Mouse (Mus musculus) lung, postnatal 0 days (tissue): ENCODE measurements at regions not wholly inside any gene's neighbourhood (a gene's known extent, or its start where the extent isn't known, plus 50 kb on each side); places are given as distances from the start of the nearest gene placed in this dataset.

Experiments
- ATAC-seq: fragments of 200-750 bp; cut with Nextera tagmentation; 2 replicates; pipeline ENCODE4 v1.8.0; 2017; ENCODE audit warnings: moderate library complexity
- DNase-seq: peaks from one replicate; pipeline ENCODE4 v3.0.0-alpha.2; 2016; ENCODE audit warnings: low spot score
- H3K27ac ChIP-seq: fragments of 300-500 bp; sonication (generic); 2 replicates; pipeline ENCODE4 v1.5.1; 2014; ENCODE audit warnings: antibody characterized with exemption, mild to moderate bottlenecking, low read length, mixed read lengths
- H3K27me3 ChIP-seq: fragments of 300-500 bp; sonication (generic); replicated peaks from 2 replicates; pipeline ENCODE4 v1.6.1; 2014; ENCODE audit warnings: low read length, mixed read lengths; ENCODE audit not compliant: insufficient read depth
- H3K36me3 ChIP-seq: fragments of 300-500 bp; sonication (generic); 2 replicates; pipeline ENCODE4 v1.6.1; 2014; ENCODE audit warnings: low read length, mixed read lengths; ENCODE audit not compliant: insufficient read depth
- H3K4me1 ChIP-seq: fragments of 300-500 bp; sonication (generic); 2 replicates; pipeline ENCODE4 v1.6.1; 2014; ENCODE audit warnings: antibody characterized with exemption, low read depth, low read length, mixed read lengths; ENCODE audit not compliant: insufficient read depth
- H3K4me2 ChIP-seq: fragments of 300-500 bp; sonication (generic); replicated peaks from 2 replicates; pipeline ENCODE4 v1.6.1; 2014; ENCODE audit warnings: low read depth, mild to moderate bottlenecking, low read length, moderate library complexity, mixed read lengths
- H3K4me3 ChIP-seq: fragments of 300-500 bp; sonication (generic); 2 replicates; pipeline ENCODE4 v1.5.1; 2014; ENCODE audit warnings: low read depth, low read length
- H3K9ac ChIP-seq: fragments of 300-500 bp; sonication (generic); replicated peaks from 2 replicates; pipeline ENCODE4 v1.6.1; 2014; ENCODE audit warnings: low read depth, mild to moderate bottlenecking
- H3K9me3 ChIP-seq: fragments of 300-500 bp; sonication (generic); 2 replicates; pipeline ENCODE4 v1.6.1; 2016; ENCODE audit warnings: low read length, mixed read lengths
- CTCF ChIP-seq: IDR thresholded peaks from 2 replicates; pipeline ENCODE4 v1.5.1; 2016; ENCODE audit warnings: antibody characterized with exemption, mild to moderate bottlenecking
- EP300 ChIP-seq: IDR thresholded peaks from 2 replicates; pipeline ENCODE4 v1.6.1; 2016; ENCODE audit warnings: antibody characterized with exemption, mild to moderate bottlenecking, control low read depth
- WGBS: fragments of 180-500 bp; shearing (Covaris S2); extraction: QIAGEN DNeasy Blood & Tissue Kit; methylation state at CpG from one replicate; pipeline ENCODE4 v1.1.7; 2014; 5-methylcytosine and 5-hydroxymethylcytosine counted together

GRCm38 (mm10) chr7:116959196-116959895 is 421.4 kb upstream of the Xylt1 start:
- no peaks in the 10 kb centered on the region for H3K36me3 ChIP-seq
- no peaks in the 10 kb centered on the region for H3K27me3 ChIP-seq
- no peak overlapping the region for H3K9ac ChIP-seq
- DNase-seq (no peak), ATAC-seq (no peak)
- H3K4me1 ChIP-seq: no peaks in the 10 kb centered on the region
- TF ChIP-seq EP300: no peak
- TF ChIP-seq CTCF: no peak
- WGBS: 69% methylated on average over 14 of the region's 14 CpGs
- no peak overlapping the region for H3K27ac ChIP-seq
- H3K9me3 ChIP-seq: no peaks in the 10 kb centered on the region
- H3K4me2 ChIP-seq: no peak overlapping the region
- no peak overlapping the region for H3K4me3 ChIP-seq

- Histone ChIP-seq H3K27ac (no peak overlapping the region), H3K4me2 (no peak overlapping the region), H3K9ac (no peak overlapping the region), H3K4me3 (no peak overlapping the region), H3K27me3 (no peaks in the 10 kb centered on the region), H3K9me3 (no peaks in the 10 kb centered on the region), H3K36me3 (no peaks in the 10 kb centered on the region), H3K4me1 (no peaks in the 10 kb centered on the region)
- WGBS: 47% methylated on average over 6 of the region's 6 CpGs
- DNase-seq: no peak
- no peak for TF ChIP-seq EP300
- TF ChIP-seq CTCF: no peak
- no peak for ATAC-seq
These were observed 416.9 kb upstream of the Xylt1 start for GRCm38 (mm10) chr7:116963839-116964238.

GRCm38 (mm10) chr7:116991351-116991750 is 389.4 kb upstream of the Xylt1 start:
- no peak overlapping the region for H3K27ac ChIP-seq
- no peaks in the 10 kb centered on the region for H3K4me1 ChIP-seq
- H3K9me3 ChIP-seq: no peaks in the 10 kb centered on the region
- TF ChIP-seq EP300 (no peak), CTCF (no peak)
- no peak for ATAC-seq
- no peaks in the 10 kb centered on the region for H3K36me3 ChIP-seq
- no peak for DNase-seq
- no peak overlapping the region for H3K9ac ChIP-seq
- H3K27me3 ChIP-seq: no peaks in the 10 kb centered on the region
- H3K4me3 ChIP-seq: no peak overlapping the region
- 52% methylated on average over 2 of the region's 2 CpGs for WGBS
- H3K4me2 ChIP-seq: no peak overlapping the region

GRCm38 (mm10) chr7:116992166-116992565 is 388.6 kb upstream of the Xylt1 start:
- H3K27ac ChIP-seq: no peak overlapping the region
- no peak for ATAC-seq
- DNase-seq: no peak
- H3K4me1 ChIP-seq: no peaks in the 10 kb centered on the region
- no peak overlapping the region for H3K4me2 ChIP-seq
- H3K9ac ChIP-seq: no peak overlapping the region
- H3K4me3 ChIP-seq: no peak overlapping the region
- no peaks in the 10 kb centered on the region for H3K27me3 ChIP-seq
- TF ChIP-seq EP300 (no peak), CTCF (no peak)
- no peaks in the 10 kb centered on the region for H3K36me3 ChIP-seq
- no peaks in the 10 kb centered on the region for H3K9me3 ChIP-seq

- no peaks in the 10 kb centered on the region for H3K9me3 ChIP-seq
- H3K4me2 ChIP-seq: no peak overlapping the region
- no peak overlapping the region for H3K27ac ChIP-seq
- no peak for DNase-seq
- no peak for ATAC-seq
- TF ChIP-seq EP300: no peak
- peak; percentile 32 for TF ChIP-seq CTCF
- H3K27me3 ChIP-seq: no peaks in the 10 kb centered on the region
- no peaks in the 10 kb centered on the region for H3K36me3 ChIP-seq
- 87% methylated on average over 3 of the region's 3 CpGs for whole genome bisulfite sequencing
- H3K4me3 ChIP-seq: no peak overlapping the region
- H3K9ac ChIP-seq: no peak overlapping the region
- H3K4me1 ChIP-seq: no peaks in the 10 kb centered on the region
These were observed 385.0 kb upstream of the Xylt1 start for GRCm38 (mm10) chr7:116995770-116996169.

- no peak for DNase-seq
- Histone ChIP-seq H3K27me3 (no peaks in the 10 kb centered on the region), H3K36me3 (no peaks in the 10 kb centered on the region), H3K9me3 (no peaks in the 10 kb centered on the region), H3K4me1 (no peaks in the 10 kb centered on the region), H3K4me2 (no peak overlapping the region), H3K4me3 (no peak overlapping the region), H3K9ac (no peak overlapping the region), H3K27ac (no peak overlapping the region)
- TF ChIP-seq CTCF: no peak
- no peak for TF ChIP-seq EP300
- ATAC-seq: no peak
These were observed 377.6 kb upstream of the Xylt1 start for GRCm38 (mm10) chr7:117003167-117003566.

- H3K4me1 ChIP-seq: no peaks in the 10 kb centered on the region
- TF ChIP-seq CTCF (no peak), EP300 (no peak)
- no peak overlapping the region for H3K27ac ChIP-seq
- no peaks in the 10 kb centered on the region for H3K27me3 ChIP-seq
- ATAC-seq (no peak), DNase-seq (no peak)
- H3K4me2 ChIP-seq: no peak overlapping the region
- no peaks in the 10 kb centered on the region for H3K36me3 ChIP-seq
- no peaks in the 10 kb centered on the region for H3K9me3 ChIP-seq
- no peak overlapping the region for H3K4me3 ChIP-seq
- 90% methylated on average over 1 of the region's 1 CpGs for WGBS
- no peak overlapping the region for H3K9ac ChIP-seq
These were observed 362.4 kb upstream of the Xylt1 start for GRCm38 (mm10) chr7:117018349-117018748.
